Mouse (Mus musculus) erythroblast, embryonic 14.5 days (primary cell): Measurements from ENCODE around the gene Tead1.

Experiments used
- GATA1 ChIP-seq: IDR thresholded peaks from 2 replicates; pipeline ENCODE4 v1.6.1; 2012; ENCODE audit warnings: low read length, inconsistent platforms, mixed read lengths
- TAL1 ChIP-seq: IDR thresholded peaks from 3 replicates; pipeline ENCODE4 v1.6.1; 2012; ENCODE audit warnings: low read length, inconsistent platforms, mixed read lengths

DNA sequence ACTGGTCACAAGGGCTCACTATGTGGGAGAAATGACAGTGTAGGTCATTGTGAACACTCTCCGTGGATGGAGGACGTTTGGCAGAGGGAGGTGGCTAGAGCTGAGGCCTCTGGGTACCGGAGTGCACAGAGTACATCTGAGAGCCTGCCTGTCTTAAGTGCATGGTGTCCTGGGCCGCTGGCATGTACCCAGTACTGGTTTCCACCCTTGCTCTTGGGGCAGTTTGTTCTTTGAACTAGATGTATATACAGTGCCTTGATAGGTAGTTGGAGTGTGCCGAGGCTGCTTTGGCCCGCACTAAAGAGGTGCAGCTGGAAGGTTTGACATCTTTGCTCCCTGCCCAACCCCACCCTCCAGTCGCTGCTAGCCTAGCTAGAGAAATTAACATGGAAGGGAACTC, 114.8 kb downstream of the Tead1 start:
- TF ChIP-seq GATA1: no peak
- TF ChIP-seq TAL1: no peak
